Mouse (Mus musculus) small intestine, adult 2 months (tissue): ENCODE measurements at regions not wholly inside any gene's neighbourhood (a gene's known extent, or its start where the extent isn't known, plus 50 kb on each side); places are given as distances from the start of the nearest gene placed in this dataset.

Experiments used
- CTCF ChIP-seq: fragments of 200-500 bp; IDR thresholded peaks from 2 replicates; pipeline ENCODE4 v1.5.1; 2012; ENCODE audit warnings: low read depth, mild to moderate bottlenecking, control low read depth, inconsistent platforms, low read length, moderate library complexity, mixed read lengths; ENCODE audit not compliant: insufficient replicate concordance, insufficient read length; ENCODE audit errors: extremely low read depth
- POLR2A ChIP-seq: fragments of 200-500 bp; IDR thresholded peaks from 2 replicates; pipeline ENCODE4 v1.6.1; 2012; ENCODE audit warnings: low read depth, mild to moderate bottlenecking, control low read depth, inconsistent platforms, low read length, moderate library complexity

- TF ChIP-seq CTCF (no peak), POLR2A (no peak)
Measured at GRCm38 (mm10) chr13:107513274-107514146, 491.6 kb upstream of the Kif2a start.
